Mouse (Mus musculus) left cerebral cortex, postnatal 14 days (tissue): ENCODE data around the gene Gtf2f2. TPM values are rescaled to one million over a fixed set of nuclear protein-coding genes. Genes with fewer than 3 reads are reported as not detected.
A peak's percentile ranks its signal among the peaks of the same experiment; 100 is the strongest.

ENCODE experiments used
- DNase-seq, 2 experiments: peaks; one replicate each; pipeline ENCODE4 v3.0.0; 2021 to 2022; ENCODE audit warnings: low spot score in 2 of 2, mixed read lengths in 1 of 2
- intact Hi-C: fragments of 180-260 bp; cut with DNase I; formaldehyde crosslinking; loops from one replicate; pipeline ENCODE4 v1.15.1; 2025
- total RNA-seq, 2 experiments: library from RNA; stranded (reverse); gene quantifications; 2 replicates each; pipeline ENCODE4 v1.2.3; 2021

Gene Gtf2f2
- total RNA-seq, 2 experiments from 2014 or later = 16.6 to 18.5 TPM

DNA sequence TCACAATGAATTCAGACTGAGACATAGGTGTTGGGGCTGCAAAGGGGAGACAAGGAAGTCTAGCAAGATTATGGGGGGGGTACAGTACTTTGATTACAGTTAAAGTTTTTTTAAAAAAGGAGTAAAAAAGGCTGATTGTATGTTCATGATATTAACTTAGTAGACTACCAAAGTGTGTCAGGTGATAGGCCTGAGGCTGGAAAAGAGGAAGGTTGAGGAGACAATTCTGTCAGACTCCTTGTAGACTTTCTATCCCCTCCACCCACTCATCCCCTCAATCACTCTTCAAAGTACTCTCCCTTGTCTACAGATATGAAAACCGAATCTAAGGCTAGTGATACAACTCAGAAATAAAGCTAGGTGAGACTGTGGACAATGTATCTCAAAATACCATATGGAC lies 2.5 kb downstream of the Gtf2f2 start:
- no peak for DNase-seq
- intact Hi-C loops = no loop called here

DNA sequence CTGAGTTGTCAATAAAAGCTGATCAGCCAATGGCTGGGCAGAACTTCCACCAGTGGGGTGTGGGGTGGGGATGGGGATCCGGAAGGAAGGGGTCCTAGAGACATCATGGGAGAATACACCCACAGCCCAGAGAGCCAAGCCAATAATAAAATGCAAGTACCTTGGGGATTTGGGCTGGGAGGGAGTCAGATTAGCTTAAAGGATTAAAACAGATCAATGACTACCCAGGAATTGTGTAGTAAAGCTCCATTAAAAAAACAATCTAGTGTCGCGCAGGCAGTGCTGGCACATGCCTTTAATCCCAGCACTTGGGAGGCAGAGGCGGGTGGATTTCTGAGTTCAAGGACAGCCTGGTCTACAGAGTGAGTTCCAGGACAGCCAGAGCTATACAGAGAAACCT lies 5.7 kb downstream of the Gtf2f2 start:
- DNase-seq = no peak
- intact Hi-C loops = no loop called here

DNA sequence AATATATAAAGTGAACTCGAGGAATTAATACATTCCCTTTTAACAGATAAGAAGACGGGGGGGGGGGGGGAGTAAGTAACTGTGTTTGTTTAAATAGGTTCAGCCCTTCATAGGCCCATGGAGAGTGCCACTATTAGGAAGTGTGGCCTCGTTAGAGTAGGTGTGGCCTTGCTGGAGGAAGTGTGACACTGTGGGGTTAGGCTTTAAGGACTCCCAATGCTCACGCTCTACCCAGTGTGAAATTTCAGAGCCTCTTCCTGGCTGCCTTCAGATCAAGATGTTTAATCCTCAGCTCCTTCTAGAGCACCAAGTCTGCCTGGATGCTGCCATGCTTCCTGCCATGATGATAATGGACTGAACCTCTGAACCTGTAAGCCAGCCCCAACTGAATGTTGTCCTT lies 8.9 kb downstream of the Gtf2f2 start:
- intact Hi-C loops = no loop called here
- DNase-seq = no peak

DNA sequence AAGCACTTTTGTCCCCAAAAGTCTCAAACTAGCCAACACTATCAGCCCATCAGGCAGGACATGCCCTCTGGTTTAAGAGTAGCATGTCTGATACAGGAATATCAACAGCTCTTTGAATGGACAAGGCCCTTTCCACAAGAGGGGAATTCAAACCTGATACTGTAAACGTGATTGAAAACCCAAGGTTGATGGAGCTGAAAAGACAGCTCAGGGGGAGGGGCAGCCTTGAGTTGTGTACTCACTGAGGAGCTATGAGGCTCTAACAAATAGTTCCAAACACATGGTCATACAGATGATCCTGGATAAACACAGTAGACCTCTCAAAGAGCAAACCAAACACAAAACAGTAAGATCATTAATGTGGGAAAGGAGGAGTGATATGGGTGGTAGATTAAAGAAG lies 12.6 kb downstream of the Gtf2f2 start:
- DNase-seq = no peak
- intact Hi-C loops = no loop called here

DNA sequence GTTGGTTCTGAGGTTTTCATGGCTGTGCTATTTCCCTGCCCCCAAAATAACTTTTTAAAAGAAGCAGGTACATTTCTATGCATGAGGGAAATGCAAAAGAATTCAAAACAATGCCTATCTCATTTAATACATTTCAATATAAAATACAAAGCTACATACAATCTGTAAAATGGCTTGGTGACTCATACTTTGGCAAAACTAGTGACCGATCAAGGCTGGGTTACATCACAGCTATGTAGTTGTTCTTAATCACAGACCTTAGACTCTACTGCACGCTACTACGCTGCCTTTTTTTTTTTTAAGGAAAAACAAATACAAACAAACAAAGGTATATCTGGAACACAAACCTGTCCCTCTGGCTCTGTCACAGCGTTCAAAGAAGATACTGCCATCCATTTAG lies 18.3 kb downstream of the Gtf2f2 start:
- DNase-seq = no peak
- intact Hi-C loops = no loop called here

DNA sequence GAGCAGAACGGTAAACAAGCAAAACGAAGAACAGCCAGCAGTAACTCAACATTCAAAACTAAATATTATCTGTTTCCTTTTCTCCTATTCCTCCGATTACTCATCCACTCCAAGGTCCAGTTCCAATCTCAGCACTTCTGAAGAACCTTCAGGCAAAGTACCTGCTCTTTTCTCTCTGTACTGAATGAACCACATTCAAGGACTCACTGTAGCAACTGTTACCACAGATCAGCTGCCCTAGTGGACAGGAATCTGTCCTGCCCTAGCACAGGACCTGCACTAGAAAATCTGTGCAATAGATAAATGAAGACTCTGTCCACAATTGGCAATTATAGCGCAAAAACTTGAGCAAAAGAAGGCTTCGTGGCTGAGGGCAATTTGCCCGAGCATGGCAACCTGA lies 19.7 kb downstream of the Gtf2f2 start:
- intact Hi-C loops = no loop called here
- no peak for DNase-seq

DNA sequence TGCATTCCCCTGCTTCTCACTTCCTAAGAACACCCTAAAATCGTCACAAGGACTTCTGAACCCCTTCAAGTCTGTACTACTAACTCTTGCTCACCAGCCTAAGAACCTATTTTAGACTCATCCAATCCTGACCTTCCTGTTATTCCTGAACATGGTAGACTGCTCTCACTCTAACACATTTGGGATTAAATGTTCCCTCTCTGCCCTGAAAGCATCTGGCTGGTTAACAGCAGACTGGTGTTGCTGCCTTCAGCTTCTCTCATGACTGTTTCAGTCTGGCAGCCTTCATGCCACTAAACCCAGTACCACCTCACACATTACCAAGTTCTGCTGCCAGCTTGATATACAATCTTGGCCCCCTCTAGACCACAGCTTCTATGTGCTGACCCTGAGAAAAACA lies 21.5 kb downstream of the Gtf2f2 start:
- intact Hi-C loops = no loop called here
- no peak for DNase-seq

DNA sequence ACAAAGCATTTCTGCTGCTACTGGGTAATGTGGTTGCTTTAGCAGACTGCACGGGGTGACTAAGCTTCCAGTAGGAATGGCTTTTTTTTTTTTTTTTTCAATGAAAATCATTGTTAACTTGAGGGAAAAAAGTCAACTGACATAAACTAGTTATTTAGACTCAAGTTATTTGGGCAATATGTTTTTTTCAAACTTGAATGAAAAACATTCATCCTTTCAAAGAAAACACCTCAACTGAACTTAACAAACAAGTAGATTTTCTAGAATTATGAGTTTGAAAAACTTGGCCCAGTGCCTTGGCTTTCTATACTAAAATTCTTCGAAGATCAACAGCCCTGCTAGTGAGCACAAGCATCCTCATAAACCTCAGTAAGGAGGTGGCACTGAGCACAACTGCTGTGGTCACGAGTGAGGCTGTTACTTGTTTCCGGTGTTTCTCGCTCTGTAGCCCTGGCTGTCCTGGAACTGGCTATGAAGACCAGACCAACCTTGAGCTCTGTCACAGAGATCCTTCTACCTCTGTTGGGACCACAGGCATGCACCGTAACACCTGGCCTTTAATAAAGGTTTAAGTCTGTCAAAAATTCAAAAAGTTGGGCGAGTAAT lies 23.7 kb downstream of the Gtf2f2 start:
- no peak for DNase-seq

DNA sequence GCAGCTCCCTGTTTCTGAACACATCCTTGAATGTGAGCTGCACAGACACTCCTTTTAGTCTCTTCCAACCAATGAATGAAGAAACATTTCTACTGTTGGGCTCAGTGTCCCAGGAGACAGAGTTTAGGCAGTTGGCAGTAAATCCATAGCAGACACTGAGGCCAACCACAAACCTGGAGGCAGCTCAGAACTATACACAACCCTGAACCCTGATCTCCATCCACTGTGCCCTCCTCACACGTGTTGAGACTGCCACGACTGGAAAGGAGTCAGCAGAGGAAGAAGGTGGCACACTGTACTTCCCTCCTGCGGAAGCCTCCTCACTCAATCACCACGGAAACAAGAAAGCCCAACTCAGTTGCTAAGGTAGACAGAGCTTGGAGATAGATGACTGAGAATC lies 25.6 kb downstream of the Gtf2f2 start:
- intact Hi-C loops = no loop called here
- DNase-seq = peak; percentile 34 to 43

More for the DNA sequence above, 23.7 kb downstream of the Gtf2f2 start:
- intact Hi-C loops = no loop called here

DNA sequence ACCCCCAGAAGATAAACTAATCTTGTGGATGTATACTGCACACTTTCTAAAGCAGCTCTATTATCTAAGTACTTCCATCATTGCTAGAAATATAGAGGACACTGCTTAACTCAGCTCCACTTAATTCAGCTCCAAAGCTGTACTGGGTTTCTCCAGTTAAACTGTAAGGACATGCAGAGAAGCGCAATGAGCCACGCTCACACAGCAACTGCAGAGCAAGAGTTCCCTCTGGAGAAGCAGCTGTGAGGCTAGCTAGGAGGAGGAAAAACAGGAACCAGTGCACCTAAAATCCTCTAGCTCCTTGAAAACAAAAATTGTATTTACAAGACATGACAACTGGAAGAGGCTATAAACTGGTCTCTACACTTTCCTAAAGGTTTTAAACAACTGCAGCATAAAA lies 26.8 kb downstream of the Gtf2f2 start:
- DNase-seq = no peak
- intact Hi-C loops = no loop called here

DNA sequence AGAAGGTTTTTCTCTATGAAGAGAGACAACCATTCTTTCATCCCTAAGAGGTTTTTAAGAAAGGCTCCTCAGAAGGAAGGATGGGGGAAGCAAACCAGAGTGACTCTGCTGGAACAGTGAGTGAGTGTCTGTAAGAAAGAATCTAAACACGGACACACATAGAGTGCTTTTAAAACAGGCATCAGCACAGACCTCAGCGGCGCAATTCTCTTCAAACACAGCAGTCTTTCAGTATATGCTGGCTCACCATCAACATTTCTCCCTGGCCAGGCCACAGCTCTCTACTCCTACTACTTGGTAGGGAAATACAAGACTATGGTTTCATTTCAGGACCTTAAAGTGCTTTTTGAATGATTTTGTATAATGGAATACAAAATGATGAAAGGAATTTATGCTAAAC lies 29.4 kb downstream of the Gtf2f2 start:
- intact Hi-C loops = no loop called here
- peak in 1 of 2 experiments; percentile 26 for DNase-seq

DNA sequence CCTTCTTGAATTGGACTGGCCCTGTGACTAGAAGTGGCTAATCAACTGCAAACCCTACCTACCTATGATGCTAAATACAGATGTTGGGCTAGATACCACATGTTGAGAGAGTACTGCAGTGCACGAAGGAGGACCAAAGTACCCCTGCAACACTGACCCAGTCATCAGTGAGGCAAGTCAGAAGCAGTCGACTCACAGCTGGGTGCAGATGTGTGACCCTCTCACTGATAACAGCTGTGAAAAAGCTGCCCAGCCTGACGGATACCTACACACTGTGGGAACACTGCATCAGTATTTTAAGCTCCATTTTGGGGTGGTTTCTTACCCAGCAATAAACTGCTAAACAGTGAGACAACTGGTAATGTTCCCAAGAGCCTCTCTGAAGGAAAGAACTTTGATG lies 34.6 kb downstream of the Gtf2f2 start:
- intact Hi-C loops = no loop called here
- no peak for DNase-seq

DNA sequence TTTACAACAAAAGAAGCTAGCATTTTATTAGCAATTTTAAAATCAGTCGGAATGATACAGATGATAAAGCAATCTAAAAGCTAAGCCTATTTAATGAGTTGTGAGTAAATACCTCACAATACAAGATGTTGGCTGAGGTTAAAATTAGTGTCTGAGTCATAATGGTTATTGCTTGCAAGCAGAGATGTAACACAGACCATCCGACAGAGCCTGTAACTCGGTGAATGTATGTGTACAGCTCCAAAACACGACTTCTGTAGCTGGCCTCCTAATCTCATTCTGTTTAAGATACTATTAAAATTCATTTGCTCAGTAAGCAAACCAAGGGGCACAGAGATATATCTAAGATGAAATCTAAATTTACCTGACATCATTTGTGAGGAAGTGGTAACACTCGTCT lies 43.4 kb downstream of the Gtf2f2 start:
- DNase-seq = no peak
- intact Hi-C loops = no loop called here

DNA sequence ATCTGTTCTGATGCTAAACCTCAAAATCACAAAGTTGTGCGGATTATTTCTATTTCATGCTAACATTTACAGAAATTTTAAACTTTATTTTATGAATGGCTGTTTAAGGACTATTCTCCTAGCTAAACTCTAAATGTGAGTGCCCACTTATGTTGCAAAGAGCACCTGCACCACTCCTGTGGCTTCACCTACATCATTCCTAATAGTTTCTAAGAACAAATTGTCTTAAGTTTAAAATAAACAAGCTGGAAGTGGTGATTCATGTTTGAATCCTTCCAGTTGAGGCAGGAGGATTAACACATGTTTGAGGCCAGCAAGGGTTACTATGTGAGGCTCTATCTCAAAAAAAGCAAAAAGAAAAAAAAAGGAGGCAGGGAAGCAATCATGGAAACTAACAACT lies 46.2 kb downstream of the Gtf2f2 start:
- intact Hi-C loops = loop anchor here (5.0 kb wide), 2 partner anchors 87 to 113 kb away; no protein-coding TSS in a partner anchor
- no peak for DNase-seq

DNA sequence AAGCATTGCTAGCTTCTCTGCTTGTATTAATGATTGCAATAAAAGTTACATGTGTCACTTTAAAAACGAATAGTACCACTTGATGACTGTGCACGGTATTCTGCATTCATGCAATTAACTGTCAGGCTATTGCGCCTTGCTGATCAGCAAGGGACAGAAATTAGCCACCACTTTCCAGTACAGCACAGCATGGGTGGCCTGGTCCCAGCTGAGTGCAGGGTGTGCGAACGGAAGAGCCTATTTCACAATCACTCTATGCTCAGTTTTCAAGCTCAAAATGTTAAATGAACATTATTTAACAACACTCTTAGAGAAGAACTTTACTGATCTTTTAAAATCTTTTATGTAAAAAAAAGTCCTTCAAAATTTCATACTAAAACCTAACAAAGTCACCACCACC lies 46.7 kb downstream of the Gtf2f2 start:
- intact Hi-C loops = loop anchor here (2.0 to 5.0 kb wide), 3 partner anchors 65 to 113 kb away; no protein-coding TSS in a partner anchor
- no peak for DNase-seq

DNA sequence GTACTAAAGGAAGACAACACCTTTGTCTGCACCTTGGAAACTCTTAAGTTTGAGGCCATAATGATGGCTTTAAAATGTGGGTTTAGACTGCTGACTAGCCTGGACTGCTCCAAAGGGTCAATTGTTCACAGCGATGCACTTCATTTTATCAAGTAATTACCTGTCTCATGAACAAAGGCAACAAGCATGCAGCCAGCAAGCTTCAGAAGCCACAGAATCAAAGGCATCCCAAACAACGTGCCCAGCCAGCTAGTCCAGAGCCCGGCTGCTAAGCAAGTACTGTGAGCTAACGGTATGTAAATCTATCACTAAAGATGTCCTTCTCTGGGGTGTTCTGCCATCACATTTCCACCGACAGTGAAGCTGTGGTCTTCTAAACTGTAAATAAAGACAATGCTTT lies 47.5 kb downstream of the Gtf2f2 start:
- DNase-seq = peak in 1 of 2 experiments; percentile 33
- intact Hi-C loops = loop anchor here (2.0 to 5.0 kb wide), 3 partner anchors 64 to 114 kb away; no protein-coding TSS in a partner anchor

DNA sequence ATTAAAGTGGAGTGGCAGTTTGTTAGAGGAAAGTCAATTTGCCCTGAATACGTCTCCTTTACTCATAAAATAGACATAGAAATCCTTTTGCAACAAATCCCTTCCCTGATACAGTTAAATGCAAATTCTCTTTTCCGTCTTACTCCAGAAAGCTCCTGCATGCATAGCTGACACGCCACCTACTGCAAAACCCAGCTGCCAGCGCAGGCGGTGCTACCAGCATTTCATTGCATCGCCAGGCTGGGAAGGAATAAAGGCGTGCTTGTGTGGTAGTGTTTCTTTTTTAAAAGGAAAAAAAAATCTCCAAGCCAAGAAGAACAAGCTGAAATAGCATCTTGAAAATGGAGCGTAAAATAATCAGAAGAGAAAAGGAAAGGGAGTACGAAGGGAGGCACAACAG lies 48.4 kb downstream of the Gtf2f2 start:
- peak; percentile 84 to 86 for DNase-seq
- intact Hi-C loops = loop anchor here (2.0 to 5.0 kb wide), 3 partner anchors 63 to 115 kb away; no protein-coding TSS in a partner anchor

DNA sequence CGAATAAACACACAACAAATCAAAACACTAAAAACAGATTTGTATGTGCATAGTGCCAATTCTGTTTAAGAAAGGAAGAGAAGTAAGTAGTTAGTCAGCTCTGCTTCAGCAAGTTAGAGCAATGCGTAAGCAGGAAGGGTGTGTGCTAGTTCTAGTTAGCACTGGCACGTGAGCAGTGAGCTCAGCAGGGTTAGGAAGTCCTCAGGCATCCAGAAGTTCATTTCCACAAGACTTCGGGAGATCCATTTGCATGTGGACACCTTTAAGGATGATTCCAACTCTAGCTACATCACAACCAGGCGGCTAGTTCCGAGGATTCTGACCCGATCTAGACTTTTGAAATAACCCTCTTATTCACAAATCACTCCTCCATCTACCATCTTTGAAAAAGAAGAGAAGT lies 55.9 kb downstream of the Gtf2f2 start, which contains the start of gene Kctd4:
Gene Kctd4, plus strand, starts transcription at position 244 of the 400 bp plus-strand sequence.
- DNase-seq = no peak
- intact Hi-C loops = no loop called here

DNA sequence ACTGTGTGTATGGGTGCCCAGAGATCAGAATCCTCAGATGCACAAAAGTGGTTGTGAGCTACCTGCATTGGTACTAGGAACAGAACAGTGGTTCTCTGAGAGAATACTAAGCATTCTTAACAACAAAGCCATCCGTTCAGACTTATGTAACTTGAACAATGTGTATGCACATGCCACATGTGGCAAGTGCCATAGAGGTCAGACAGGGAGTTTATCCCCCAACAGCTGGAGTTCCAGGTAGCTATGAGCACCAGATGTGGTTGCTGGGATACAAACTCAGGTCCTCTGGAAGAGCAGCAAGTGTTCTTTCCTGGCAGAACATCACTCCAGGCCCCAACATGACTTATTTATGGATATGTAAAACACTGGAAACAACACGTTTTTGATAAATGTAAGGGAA lies 57.7 kb downstream of the Gtf2f2 start:
- intact Hi-C loops = no loop called here
- DNase-seq = no peak

DNA sequence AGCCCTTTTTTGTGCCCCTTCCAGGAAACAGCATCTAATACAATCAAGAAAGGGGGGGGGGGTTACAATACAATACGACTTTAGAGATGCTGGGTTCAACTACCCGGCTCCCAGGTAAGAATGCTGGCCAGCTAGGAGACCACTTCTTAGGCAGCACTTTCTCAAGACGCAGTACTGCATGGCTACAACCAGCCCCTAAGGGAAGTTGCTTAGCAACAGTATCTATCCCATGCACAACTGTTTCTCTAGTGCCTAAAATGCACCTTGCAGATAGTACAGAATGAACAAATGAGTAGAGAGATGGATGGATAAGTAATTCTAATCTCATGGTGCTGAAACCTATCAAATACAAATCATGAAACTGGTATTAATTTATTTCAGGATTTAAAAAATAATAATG lies 63.0 kb downstream of the Gtf2f2 start:
- intact Hi-C loops = no loop called here
- no peak for DNase-seq

DNA sequence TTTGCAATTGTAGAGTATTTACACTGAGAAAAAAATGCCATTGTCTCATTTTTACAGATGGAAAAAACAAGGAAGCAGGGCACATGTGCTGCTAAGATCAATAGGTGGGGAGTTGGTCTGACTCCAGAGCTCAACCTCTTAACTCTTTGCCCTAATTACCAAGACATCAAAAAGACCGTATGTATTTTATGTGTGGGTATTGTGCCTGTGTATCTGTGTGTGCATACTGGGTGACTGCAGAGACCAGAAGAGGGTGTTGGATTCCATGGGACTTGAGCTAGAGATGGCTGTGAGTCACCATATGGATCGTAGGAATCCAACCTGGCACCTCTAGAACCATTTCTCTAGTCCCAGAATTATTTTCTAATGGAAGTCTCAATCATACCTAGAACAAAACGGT lies 68.3 kb downstream of the Gtf2f2 start:
- no peak for DNase-seq
- intact Hi-C loops = no loop called here

DNA sequence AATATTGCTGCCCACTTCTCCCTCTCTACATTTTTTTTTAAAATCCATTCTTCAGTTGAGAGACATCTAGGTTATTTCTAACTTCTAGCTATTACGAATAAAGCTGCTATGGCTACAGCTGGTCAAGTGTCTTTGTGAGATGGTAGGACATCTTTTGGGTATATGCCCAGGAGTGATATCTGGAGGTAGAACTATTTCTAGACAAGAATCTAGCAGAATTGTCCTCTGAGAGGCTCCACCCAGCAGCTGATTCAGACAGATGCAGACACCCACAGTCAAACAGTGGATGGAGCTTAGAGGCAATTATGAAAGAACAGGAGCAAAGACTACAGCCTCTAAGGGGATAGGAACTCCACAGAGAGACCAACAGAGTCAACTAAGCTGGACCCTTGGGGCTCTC lies 69.2 kb downstream of the Gtf2f2 start:
- no peak for DNase-seq
- intact Hi-C loops = no loop called here
